Mouse (Mus musculus) liver, embryonic 13.5 days (tissue): ENCODE measurements around the gene Tmem19. TPM values are rescaled to one million over a fixed set of nuclear protein-coding genes. Genes with fewer than 3 reads are reported as not detected.

Experiments used
- ATAC-seq: fragments of 200-750 bp; cut with Nextera tagmentation; 2 replicates; pipeline ENCODE4 v1.8.0; 2017; ENCODE audit warnings: low read depth, mild to moderate bottlenecking, moderate number of reproducible peaks, moderate library complexity
- DNase-seq: peaks from one replicate; pipeline ENCODE4 v3.0.0; 2022
- H3K27ac ChIP-seq: fragments of 300-500 bp; sonication (generic); 2 replicates; pipeline ENCODE4 v1.5.1; 2015; ENCODE audit warnings: moderate library complexity, mild to moderate bottlenecking, inconsistent platforms
- H3K27me3 ChIP-seq: fragments of 300-500 bp; sonication (generic); 2 replicates; pipeline ENCODE4 v1.6.1; 2015; ENCODE audit warnings: mild to moderate bottlenecking, inconsistent platforms
- H3K36me3 ChIP-seq: fragments of 300-500 bp; sonication (generic); 2 replicates; pipeline ENCODE4 v1.6.1; 2015; ENCODE audit warnings: mild to moderate bottlenecking, inconsistent platforms
- H3K4me1 ChIP-seq: fragments of 300-500 bp; sonication (generic); replicated peaks from 2 replicates; pipeline ENCODE4 v1.6.1; 2015; ENCODE audit warnings: inconsistent platforms
- H3K4me2 ChIP-seq: fragments of 300-500 bp; sonication (generic); 2 replicates; pipeline ENCODE4 v1.6.1; 2015; ENCODE audit warnings: inconsistent platforms, mild to moderate bottlenecking, moderate library complexity
- H3K4me3 ChIP-seq: fragments of 300-500 bp; sonication (generic); replicated peaks from 2 replicates; pipeline ENCODE4 v1.5.1; 2015; ENCODE audit warnings: mild to moderate bottlenecking, inconsistent platforms
- H3K9ac ChIP-seq: fragments of 300-500 bp; sonication (generic); 2 replicates; pipeline ENCODE4 v1.6.1; 2015; ENCODE audit warnings: mild to moderate bottlenecking, inconsistent platforms
- H3K9me3 ChIP-seq: fragments of 300-500 bp; sonication (generic); replicated peaks from 2 replicates; pipeline ENCODE4 v1.6.1; 2016; ENCODE audit warnings: inconsistent platforms
- WGBS: fragments of 180-500 bp; shearing (Covaris S2); methylation state at CpG from one replicate; pipeline ENCODE4 v1.1.7; 2015; ENCODE audit not compliant: insufficient replicate concordance; 5-methylcytosine and 5-hydroxymethylcytosine counted together
- polyA plus RNA-seq: library from polyadenylated mRNA; unstranded; fragments of >200 nt; fragmentation: Nextera tagmentation; extraction: Ambion mirVana; gene quantifications from 2 replicates; pipeline ENCODE4 v1.2.1, GENCODE M21; 2015

The Tmem19 gene
- polyA plus RNA-seq, 1 experiment from 2014 or later, result 10.2 TPM

DNA sequence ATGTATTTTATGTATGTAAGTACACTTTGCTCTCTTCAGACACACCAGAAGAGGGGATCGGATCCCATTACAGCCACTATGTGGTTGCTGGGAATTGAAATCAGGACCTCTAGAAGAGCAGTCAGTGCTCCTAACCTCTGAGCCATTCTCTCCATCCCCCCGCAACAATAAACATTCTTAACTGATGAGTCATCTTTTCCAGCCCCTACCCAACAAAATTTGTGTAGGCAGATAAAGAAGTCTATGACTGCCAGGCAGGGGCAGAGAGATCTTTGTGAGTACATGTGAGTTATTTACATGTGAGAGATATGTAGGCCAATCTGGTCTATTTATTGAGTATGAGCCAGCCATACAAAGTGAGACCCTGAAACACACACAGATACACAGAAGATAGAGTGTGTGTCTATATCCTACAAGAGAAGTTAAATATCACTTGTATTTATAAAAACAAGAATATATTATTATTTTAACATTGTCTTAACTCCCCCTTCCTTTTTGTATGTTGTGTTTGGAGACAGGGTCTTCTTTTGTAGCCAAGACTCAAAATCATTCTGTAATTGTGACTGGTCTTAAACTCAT lies 19.3 kb upstream of the Tmem19 start:
- peaks cover 28% of the 10 kb centered on the region for H3K4me1 ChIP-seq
- WGBS, result 61% methylated on average over 2 of the region's 2 CpGs
- DNase-seq (no peak), ATAC-seq (no peak)
- no peak overlapping the region for H3K27ac ChIP-seq
- H3K9ac ChIP-seq, result no peak overlapping the region
- no peak overlapping the region for H3K4me3 ChIP-seq
- H3K9me3 ChIP-seq, result no peaks in the 10 kb centered on the region
- 0 out of 2 replicates have a peak, but pooled peaks cover 5% of the 10 kb centered on the region for H3K36me3 ChIP-seq
- no peak overlapping the region for H3K4me2 ChIP-seq
- H3K27me3 ChIP-seq, result no peaks in the 10 kb centered on the region

DNA sequence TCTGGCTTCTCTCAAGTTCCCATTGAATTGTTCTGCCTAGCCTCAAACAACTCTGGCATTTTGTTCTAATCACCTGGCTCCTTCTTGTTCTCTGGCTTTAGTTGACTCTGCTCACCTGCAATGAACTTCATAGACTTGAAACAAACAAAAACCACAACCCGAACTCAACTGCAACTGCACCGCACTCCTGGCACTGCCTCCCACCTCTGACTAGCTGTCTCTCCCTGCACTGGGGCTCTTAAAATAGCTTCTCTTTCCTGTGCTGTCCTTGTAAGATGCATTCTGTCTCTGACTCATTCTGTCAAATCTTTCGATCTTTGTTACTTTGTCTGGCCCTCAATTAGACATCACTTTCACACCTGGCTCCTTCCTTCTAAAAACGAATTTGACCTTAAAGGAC lies 850 bp upstream of the Tmem19 start:
- no peaks in the 10 kb centered on the region for H3K9me3 ChIP-seq
- H3K4me1 ChIP-seq, result peaks cover 33% of the 10 kb centered on the region
- H3K27ac ChIP-seq, result peak overlapping the region; percentile 97
- no peaks in the 10 kb centered on the region for H3K27me3 ChIP-seq
- 52% methylated on average over 4 of the region's 4 CpGs for WGBS
- no peaks in the 10 kb centered on the region for H3K36me3 ChIP-seq
- peak overlapping the region; percentile 76 for H3K9ac ChIP-seq
- peak overlapping the region; percentile 80 for H3K4me2 ChIP-seq
- H3K4me3 ChIP-seq, result peak overlapping the region; percentile 69
- DNase-seq (no peak), ATAC-seq (no peak)

DNA sequence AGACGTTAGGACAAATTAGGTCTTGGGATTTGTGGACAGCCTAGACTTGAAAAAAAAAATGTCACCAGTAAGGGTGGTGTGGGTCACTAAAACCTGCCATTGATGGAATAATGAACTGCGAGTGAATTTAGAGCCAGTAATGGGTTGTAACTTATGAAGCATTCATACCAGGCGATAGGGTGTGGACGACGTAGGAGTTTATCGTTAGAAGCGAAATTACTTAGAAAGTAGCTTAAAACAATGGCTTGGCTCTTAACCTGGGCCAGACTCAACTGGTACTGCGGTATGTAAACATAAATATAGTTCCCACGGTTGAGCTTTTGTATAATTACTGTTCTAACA lies 293 bp upstream of the Tmem19 start:
- peak; percentile 47 for ATAC-seq
- Histone ChIP-seq H3K27ac (peak overlapping the region; percentile 97), H3K9me3 (no peaks in the 10 kb centered on the region), H3K9ac (peak overlapping the region; percentile 76), H3K4me2 (peak overlapping the region; percentile 80), H3K36me3 (no peaks in the 10 kb centered on the region), H3K27me3 (no peaks in the 10 kb centered on the region), H3K4me1 (peaks cover 33% of the 10 kb centered on the region), H3K4me3 (peak overlapping the region; percentile 69)
- no peak for DNase-seq
- WGBS, result 5% methylated on average over 9 of the region's 9 CpGs

DNA sequence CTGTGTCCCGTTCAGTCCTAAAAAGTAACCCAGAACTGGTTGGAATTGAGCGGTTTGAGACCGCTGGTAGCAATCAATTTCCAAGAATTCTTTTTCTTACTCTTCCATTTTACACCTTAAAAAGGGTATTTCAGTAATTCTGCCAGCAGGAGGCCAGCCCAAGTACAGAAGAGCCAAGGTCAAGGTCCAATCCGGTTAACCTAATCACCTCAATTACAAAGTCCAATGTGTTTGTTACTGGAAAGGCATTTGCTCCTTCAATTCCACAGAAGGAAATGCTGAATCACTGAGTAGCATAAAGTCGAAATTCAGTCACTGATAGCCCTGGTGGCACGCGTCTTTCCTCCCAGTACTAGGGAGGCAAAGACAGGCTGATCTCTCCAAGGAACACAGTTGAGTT lies 3.2 kb downstream of the Tmem19 start:
- DNase-seq (no peak), ATAC-seq (no peak)
- WGBS, result 74% methylated on average over 7 of the region's 7 CpGs

DNA sequence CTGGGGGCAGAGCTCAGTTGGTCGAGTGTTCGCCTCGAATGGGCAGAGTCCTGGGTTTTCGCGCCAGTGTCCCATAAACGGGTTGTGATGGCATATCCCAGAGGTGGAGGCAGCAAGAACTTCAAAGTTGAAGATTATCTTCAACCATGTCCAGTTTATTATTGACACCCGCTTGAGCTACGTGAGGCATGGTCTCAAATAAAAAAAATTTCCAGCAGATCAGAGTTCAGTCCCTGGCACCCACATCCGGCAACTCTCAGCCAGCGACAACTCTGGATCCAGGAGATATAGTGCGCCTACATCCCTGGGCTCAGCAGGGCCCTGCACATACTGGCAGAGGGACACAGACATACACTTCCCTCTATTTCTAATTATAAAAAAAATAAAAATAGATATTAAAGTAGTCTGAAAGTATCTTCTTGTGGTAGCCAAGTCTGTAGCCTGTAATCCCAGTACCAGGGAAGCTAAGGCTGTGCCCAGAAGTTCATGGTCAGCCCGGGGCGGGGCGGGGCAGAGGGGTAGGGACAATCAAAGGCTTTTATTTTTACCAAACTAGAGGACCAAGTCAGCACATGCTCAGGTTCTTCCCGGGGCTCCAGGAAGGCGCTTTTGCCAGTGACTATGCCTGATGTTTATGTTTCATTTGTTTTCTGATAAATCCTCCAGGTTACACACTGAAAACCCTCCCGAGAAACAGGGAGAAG lies 3.9 kb downstream of the Tmem19 start:
- Histone ChIP-seq H3K4me1 (peaks cover 30% of the 10 kb centered on the region), H3K9ac (no peak overlapping the region), H3K9me3 (no peaks in the 10 kb centered on the region), H3K27me3 (no peaks in the 10 kb centered on the region), H3K4me3 (no peak overlapping the region), H3K27ac (no peak overlapping the region), H3K4me2 (no peak overlapping the region), H3K36me3 (no peaks in the 10 kb centered on the region)
- 82% methylated on average over 17 of the region's 17 CpGs for WGBS
- ATAC-seq (no peak), DNase-seq (no peak)

More for the DNA sequence above, 3.2 kb downstream of the Tmem19 start:
- H3K9me3 ChIP-seq, result no peaks in the 10 kb centered on the region
- no peaks in the 10 kb centered on the region for H3K36me3 ChIP-seq
- H3K4me1 ChIP-seq, result peaks cover 33% of the 10 kb centered on the region
- H3K27ac ChIP-seq, result no peak overlapping the region
- no peak overlapping the region for H3K4me3 ChIP-seq
- no peak overlapping the region for H3K4me2 ChIP-seq
- no peaks in the 10 kb centered on the region for H3K27me3 ChIP-seq
- no peak overlapping the region for H3K9ac ChIP-seq

DNA sequence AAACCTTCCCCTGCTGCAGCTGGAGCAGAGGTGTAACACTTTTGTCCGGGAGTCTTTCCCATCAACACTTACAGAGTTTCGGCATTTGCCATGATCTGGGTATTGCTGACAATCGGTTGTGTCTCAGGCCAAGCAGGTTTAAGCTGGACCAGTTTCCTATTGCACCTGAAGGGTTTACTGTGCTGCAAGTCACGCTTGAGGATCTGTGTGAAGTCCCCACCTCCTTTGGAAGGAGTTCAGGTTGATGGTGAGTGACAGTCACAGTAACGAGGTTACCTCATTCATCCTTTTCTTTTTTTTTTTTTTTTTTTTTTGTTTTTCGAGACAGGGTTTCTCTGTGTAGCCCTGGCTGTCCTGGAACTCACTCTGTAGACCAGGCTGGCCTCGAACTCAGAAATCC lies 6.2 kb downstream of the Tmem19 start:
- DNase-seq (no peak), ATAC-seq (no peak)
- Histone ChIP-seq H3K27ac (no peak overlapping the region), H3K36me3 (no peaks in the 10 kb centered on the region), H3K27me3 (no peaks in the 10 kb centered on the region), H3K4me3 (no peak overlapping the region), H3K9me3 (no peaks in the 10 kb centered on the region), H3K4me1 (peaks cover 17% of the 10 kb centered on the region), H3K9ac (no peak overlapping the region), H3K4me2 (no peak overlapping the region)
- WGBS, result 81% methylated on average over 6 of the region's 7 CpGs

DNA sequence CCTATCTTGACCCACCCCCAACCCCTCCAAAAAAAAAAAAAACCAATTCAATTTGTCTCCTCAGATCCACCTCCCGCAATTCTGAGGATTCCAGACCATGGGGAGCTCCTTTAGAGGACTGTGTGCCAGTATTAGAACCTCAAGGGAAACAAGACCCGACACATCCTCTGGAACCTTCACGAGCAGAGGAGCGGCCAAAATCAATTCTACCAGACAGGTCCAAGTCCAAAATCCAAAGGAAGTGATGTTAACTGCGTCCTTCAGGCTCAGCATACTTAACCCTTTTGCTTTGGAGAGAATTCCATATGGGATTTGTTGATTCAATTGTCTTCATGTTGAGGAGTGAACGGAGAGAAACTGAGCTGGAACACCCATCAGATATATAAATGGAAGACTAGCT lies 7.3 kb downstream of the Tmem19 start:
- no peak overlapping the region for H3K4me3 ChIP-seq
- H3K9me3 ChIP-seq, result no peaks in the 10 kb centered on the region
- WGBS, result 80% methylated on average over 6 of the region's 6 CpGs

DNA sequence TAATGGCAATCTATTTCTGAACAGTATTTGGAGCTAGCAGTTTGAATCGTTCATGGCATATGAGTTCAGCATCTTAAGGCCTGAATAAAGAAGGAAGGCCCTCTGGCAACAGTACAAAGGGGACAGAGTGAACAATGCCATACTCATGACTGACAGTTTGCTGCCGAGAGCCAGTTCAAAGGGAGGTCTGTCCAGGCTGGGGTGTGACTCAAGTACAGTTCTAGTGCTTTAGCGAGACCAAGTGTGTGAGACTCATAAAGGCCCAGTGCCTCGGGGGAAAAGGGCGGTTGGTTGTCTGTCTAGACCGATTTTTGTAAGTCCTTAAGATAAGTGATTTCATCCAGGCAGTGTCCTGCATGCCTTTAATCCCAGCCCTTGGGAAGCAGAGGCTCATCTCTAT lies 7.7 kb downstream of the Tmem19 start:
- DNase-seq (no peak), ATAC-seq (no peak)
- H3K4me2 ChIP-seq, result no peak overlapping the region
- H3K9ac ChIP-seq, result no peak overlapping the region
- H3K27ac ChIP-seq, result no peak overlapping the region
- no peaks in the 10 kb centered on the region for H3K9me3 ChIP-seq
- no peaks in the 10 kb centered on the region for H3K27me3 ChIP-seq
- H3K4me3 ChIP-seq, result no peak overlapping the region
- peaks cover 15% of the 10 kb centered on the region for H3K4me1 ChIP-seq
- WGBS, result 73% methylated on average over 6 of the region's 6 CpGs
- H3K36me3 ChIP-seq, result no peaks in the 10 kb centered on the region

More for the DNA sequence above, 7.3 kb downstream of the Tmem19 start:
- Histone ChIP-seq H3K9ac (no peak overlapping the region), H3K4me1 (peaks cover 15% of the 10 kb centered on the region), H3K27me3 (no peaks in the 10 kb centered on the region), H3K36me3 (no peaks in the 10 kb centered on the region), H3K27ac (no peak overlapping the region), H3K4me2 (no peak overlapping the region)
- DNase-seq (no peak), ATAC-seq (no peak)

DNA sequence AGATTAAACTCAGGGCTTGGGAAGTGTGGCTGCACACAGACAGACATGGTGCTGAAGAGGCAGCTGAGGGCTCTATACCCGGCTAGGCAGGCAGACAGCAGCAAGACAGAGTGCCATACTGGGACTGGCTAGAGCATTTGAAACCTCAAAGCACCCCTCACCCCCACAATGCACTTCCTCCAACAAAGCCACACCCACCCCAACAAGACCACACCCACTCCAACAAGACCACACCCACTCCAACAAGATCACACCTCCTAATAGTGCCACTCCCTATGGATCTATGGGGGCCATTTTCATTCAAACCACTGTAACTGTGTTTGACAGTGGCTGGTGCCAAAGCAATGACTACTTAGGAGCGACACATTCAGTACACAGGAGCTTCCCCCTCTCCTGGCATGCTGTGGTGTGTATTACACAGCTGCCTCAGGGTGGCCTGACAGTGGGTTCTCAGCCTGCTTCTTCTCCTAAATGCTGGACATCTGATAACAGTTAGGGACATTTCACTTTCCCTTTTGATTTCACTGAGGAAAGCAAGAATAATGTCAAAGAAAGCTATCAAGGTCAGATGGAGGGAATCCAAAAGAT lies 11.4 kb downstream of the Tmem19 start:
- Histone ChIP-seq H3K27me3 (no peaks in the 10 kb centered on the region), H3K4me1 (peaks cover 19% of the 10 kb centered on the region), H3K27ac (no peak overlapping the region), H3K4me2 (peak overlapping the region; percentile 29; the same call in 1 of the 2 replicates), H3K4me3 (no peak overlapping the region), H3K9me3 (no peaks in the 10 kb centered on the region), H3K9ac (no peak overlapping the region), H3K36me3 (peaks cover 3% of the 10 kb centered on the region; the same call in 1 of the 2 replicates)
- peak; percentile 67 for ATAC-seq
- DNase-seq, result peak; percentile 38
- 59% methylated on average over 2 of the region's 2 CpGs for WGBS

DNA sequence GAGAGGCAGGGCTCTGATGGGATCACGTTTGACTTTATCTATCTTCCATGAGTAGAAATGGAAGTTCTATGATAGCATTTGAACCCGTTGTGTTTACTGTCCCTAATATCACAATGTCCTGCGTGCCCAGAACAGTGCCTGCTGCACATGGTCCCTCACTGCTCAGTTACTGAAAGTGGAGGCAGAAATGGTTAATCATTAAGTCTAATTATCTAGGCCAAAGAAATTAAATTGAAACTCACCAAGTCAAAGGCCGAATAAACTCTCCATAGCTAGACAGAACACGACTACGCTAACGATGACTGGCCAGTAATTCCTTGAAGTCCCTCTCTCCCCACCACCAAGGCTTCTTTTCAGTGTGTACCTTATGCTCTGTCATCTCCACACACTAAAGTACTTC lies 12.8 kb downstream of the Tmem19 start:
- Histone ChIP-seq H3K4me2 (no peak overlapping the region), H3K27me3 (no peaks in the 10 kb centered on the region), H3K9me3 (no peaks in the 10 kb centered on the region), H3K4me3 (no peak overlapping the region), H3K9ac (no peak overlapping the region), H3K4me1 (peaks cover 19% of the 10 kb centered on the region), H3K27ac (no peak overlapping the region), H3K36me3 (peaks cover 7% of the 10 kb centered on the region; the same call in 1 of the 2 replicates)
- ATAC-seq (no peak), DNase-seq (no peak)
- WGBS, result 77% methylated on average over 7 of the region's 7 CpGs

DNA sequence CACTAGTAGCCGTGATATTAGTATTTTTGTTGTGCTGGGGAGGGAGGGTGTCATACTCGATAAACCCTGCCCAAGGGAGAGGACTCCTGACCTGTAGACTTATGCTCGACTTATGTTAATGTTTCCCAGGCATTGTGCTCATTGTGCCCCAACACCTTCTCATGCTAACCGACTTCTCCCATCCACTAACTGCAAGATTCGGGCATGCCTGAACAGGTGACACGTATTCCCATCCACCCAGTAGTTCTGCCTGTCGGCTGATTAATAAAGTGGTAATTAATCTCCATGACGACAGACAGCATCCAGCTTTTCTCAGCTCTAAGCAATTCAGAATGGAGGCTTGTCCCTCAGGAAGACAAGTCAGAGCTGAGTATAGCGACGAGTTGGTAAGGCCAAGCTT lies 13.3 kb downstream of the Tmem19 start:
- H3K27ac ChIP-seq, result no peak overlapping the region
- H3K4me1 ChIP-seq, result peaks cover 19% of the 10 kb centered on the region
- no peak overlapping the region for H3K9ac ChIP-seq
- ATAC-seq (no peak), DNase-seq (no peak)
- H3K27me3 ChIP-seq, result no peaks in the 10 kb centered on the region
- peaks cover 7% of the 10 kb centered on the region; the same call in 1 of the 2 replicates for H3K36me3 ChIP-seq
- no peak overlapping the region for H3K4me3 ChIP-seq
- no peaks in the 10 kb centered on the region for H3K9me3 ChIP-seq
- WGBS, result 80% methylated on average over 10 of the region's 10 CpGs
- H3K4me2 ChIP-seq, result no peak overlapping the region
